Mouse (Mus musculus) kidney, adult 8-10 months (tissue): ENCODE measurements around the gene Slc17a2.
"Not testable (repeated sequence)": the region's sequence is repeated elsewhere in the genome, so short reads cannot be mapped to it uniquely, and the experiment has no call there.

Experiments used
- DNase-seq, 2 experiments: peaks; one replicate each; pipeline ENCODE4 v3.0.0; 2022

Slc17a2 gene

DNA sequence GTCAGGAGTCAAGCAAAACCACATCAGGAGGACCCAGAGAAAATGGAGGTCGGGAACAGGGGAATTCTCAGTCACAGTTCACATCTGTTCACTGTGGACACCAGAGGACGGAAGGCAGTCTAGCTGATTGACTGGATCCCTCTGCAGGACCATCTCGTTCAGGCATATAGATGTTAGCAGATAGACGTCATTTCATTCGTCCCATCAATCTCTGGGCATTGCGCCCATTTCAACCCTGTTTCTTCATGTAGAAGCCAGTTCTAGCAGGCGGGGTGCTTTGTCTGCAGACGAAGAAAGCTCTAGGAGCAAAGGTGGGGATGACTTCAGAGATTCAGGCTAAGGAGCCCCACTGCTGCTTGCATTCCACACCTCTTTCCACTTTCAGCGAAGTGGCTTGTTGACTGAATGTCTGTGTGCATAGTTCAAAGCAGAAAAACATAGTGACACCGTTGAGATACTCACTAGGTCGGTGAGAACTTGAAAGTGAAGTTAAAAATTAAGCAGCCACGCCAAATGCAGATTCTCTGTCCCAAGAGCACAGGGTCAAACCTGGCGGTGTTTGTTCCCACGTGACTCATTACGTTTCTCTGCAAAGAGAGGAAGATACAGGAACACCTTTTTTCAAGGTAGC lies at the start of gene Slc17a2:
Slc17a2 (plus strand) TSS at position 572 of the 631 bp plus-strand sequence.
- DNase-seq, result peak; percentile 6 to 55

DNA sequence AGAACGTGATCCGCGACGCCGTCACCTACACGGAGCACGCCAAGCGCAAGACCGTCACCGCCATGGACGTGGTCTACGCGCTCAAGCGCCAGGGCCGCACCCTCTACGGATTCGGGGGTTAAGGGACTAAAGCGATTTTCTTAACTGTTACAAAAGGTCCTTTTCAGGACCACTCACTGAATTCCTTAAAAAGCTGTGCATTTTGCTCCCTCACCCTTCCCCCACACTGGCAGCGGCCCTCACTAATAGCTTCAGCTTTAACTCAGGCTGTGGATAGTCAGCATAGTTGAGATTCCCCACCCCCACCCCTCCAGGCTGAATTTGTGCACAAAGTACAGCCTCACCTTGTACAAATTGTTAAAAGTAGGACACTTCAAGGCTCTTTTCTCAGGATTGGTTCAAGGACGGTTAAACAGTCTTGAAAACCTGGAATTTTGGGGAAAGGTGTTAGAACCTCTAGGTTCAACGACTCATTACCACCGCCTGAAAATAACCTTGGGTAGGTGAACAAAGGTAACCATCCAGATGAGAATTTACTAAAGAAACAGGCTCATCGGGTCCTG lies 49.5 kb upstream of the Slc17a2 start:
- no peak for DNase-seq

GRCm38 (mm10) chr13:23757921-23758320 lies 48.9 kb upstream of the Slc17a2 start:
- no peak for DNase-seq

GRCm38 (mm10) chr13:23759251-23759771 lies 47.5 kb upstream of the Slc17a2 start:
- DNase-seq, result no peak

GRCm38 (mm10) chr13:23759916-23760239 lies 46.9 kb upstream of the Slc17a2 start:
- no peak for DNase-seq

DNA sequence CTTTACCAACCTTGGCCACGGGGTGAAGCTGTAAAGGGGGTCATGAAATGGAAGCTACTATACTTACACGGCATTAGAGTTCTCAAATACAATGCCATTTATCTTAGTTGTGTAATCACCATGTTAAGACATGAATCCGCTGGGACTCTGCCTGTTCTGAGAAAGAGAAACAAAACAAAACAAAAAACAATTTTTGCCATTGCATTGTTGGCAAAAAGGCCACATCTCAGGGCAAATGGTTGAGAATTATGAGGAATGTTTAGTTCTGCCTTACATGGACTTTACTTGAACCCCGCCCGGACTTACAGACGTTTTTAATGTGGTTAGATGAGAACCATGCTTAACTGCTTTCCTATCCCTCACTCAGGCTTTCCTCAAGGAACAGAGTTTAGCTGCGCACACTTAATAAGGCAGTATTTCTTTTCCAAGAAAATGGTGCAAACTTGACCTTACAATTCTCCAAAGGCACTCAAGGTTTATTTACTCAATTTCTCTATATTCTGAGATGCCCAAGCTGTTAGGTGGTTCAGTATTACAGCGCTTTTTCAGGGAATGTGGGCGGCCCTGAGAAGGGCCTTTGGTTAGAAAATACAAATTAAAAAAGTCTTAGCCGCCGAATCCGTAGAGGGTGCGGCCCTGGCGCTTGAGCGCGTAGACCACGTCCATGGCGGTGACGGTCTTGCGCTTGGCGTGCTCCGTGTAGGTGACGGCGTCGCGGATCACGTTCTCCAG lies 46.4 kb upstream of the Slc17a2 start:
- DNase-seq, result no peak

DNA sequence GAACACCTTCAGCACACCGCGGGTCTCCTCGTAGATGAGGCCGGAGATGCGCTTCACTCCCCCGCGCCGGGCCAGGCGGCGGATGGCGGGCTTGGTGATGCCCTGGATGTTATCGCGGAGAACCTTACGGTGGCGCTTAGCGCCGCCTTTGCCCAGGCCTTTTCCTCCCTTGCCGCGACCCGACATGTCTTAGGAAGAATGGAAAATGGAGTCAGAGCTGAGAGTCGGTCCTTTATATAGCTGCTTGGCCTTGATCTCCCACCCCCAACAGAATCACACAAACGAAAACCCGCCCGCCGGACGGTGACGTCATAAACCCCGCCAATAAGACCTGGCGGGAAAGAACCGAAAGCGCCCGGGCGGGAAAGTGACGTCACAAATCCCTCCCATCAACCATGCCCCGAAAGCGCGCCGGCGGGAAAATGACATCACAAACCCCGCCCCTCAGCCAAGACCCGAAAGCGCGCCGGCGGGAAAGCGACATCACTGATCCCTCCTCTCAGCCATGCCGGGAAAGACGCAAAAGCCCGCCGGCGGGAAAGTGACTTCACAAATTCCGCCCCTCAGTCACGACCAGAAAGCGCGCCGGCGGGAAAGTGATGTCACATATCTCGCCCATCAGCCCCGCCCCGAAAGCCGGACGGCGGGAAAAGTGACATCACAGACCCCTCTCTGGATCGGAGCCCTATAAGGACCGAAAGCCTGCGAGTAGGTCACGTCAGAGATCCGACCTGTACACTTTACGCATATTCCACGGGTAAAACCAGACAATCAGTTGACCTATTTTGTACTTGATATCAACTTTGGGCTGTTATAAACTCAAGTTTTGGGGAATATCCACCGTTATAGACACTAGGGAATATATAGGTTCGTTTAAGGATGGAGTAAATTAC lies 45.6 kb upstream of the Slc17a2 start, which contains the start of gene Hist1h4a:
Hist1h4a (minus strand) TSS at position 259 of the 893 bp plus-strand sequence.
- DNase-seq, result peak; percentile 93 to 95

- peak; percentile 45 to 72 for DNase-seq
Measured at GRCm38 (mm10) chr13:23761871-23762821, 44.6 kb upstream of the Slc17a2 start, which contains the start of gene Hist1h3a. Gene Hist1h3a (minus strand): TSS chr13:23762386.

DNA sequence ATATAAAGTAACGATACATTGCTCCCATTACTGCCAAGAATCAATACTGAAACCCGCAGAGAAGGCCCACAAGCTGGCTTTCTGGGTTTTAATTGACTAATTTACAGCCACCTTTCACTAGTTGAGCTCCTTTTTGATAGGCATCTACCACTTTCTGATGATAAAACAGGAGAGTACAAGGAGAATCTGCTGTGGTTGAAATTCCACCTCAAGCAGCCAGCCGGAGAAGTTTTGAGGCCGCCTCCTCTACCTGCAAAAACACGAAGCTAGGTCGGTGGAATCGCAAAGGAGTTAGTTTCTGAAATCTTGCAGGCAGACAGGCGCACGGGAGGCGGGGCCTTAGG lies 43.6 kb upstream of the Slc17a2 start:
- no peak for DNase-seq

DNA sequence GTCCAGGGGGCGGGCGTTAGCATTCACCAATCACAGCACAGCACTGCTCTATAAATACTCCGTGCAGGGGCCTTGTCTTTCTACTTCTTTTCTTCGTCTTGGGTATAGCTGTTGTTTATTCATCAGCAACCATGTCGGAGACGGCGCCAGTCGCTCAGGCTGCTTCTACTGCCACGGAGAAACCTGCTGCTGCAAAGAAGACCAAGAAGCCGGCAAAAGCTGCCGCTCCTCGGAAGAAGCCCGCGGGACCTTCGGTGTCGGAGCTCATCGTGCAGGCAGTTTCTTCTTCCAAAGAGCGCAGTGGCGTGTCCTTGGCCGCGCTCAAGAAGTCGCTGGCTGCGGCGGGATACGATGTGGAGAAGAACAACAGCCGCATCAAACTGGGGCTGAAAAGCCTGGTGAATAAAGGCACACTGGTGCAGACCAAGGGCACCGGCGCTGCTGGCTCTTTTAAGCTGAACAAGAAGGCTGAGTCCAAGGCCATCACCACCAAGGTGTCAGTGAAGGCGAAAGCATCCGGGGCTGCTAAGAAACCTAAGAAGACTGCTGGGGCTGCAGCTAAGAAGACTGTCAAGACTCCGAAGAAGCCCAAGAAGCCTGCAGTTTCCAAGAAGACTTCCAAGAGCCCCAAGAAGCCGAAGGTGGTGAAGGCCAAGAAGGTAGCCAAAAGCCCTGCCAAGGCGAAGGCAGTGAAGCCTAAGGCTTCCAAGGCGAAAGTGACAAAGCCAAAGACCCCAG lies 43.0 kb upstream of the Slc17a2 start, which contains the start of gene Hist1h1a:
Hist1h1a (plus strand) TSS at position 81 of the 738 bp plus-strand sequence.
- DNase-seq, result peak; percentile 78 to 83

GRCm38 (mm10) chr13:23764324-23765171 lies 42.2 kb upstream of the Slc17a2 start:
- no peak for DNase-seq

DNA sequence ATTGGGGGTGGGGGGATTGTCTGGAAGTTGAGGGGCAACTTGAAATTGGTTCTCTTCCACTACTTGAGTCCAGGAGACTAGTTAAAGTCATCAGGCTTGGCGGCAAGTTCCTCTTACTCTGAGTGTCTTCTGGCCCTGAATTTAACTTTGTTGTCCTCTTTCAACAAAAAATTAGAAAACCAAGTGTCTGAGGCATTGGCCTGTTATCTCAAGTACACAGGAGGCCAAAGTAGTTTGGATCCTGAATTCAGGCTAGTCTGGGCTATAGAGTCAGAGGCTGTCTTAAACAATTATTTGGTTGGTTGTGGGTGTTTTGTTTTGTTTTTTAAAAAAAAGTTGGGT lies 41.6 kb upstream of the Slc17a2 start:
- DNase-seq, result no peak

DNA sequence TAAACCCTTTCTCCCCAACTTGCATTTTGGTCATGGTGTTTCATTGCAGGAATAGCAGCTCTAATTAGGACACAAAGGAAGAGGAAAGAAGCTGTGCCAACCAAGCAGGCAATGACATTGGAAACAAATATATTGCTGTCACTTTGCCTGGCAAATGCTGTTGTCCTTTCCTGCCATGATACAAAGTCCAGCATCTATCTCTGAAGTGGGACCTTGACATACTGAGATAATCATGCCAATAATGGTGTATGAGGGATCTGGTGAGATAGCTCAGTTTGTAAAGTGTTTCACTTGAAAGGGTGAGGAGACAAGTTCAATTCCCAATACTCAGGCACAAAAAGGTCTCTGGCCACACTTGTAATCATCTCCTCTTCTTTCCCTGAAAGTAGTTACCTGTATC lies 40.0 kb upstream of the Slc17a2 start:
- no peak for DNase-seq

DNA sequence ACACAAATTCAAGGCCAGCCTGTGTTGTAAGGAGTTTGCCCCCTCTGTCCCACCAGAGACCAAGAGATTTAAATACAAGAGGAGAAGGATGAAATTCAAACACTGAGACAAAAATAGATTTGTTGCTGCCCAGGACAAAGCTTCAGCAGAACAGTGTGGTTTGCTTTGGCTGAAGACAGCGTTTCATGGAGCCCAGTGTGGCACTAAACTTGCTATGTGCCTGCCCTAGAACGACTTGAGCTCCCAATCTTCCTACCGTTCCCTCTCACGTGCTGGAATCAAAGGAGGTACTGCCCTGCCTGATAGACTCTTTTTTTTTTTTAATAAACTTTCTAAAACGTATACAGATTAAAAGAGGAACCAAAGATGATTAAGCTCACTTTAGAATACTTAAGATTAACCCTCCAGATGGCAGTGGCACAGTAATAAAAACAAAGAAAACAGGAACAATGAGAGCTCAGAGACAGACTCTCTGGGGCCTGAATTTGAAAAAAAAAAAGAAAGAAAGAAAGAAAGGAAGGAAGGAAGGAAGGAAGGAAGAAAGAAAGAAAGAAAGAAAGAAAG lies 37.9 kb upstream of the Slc17a2 start:
- DNase-seq, result no peak

DNA sequence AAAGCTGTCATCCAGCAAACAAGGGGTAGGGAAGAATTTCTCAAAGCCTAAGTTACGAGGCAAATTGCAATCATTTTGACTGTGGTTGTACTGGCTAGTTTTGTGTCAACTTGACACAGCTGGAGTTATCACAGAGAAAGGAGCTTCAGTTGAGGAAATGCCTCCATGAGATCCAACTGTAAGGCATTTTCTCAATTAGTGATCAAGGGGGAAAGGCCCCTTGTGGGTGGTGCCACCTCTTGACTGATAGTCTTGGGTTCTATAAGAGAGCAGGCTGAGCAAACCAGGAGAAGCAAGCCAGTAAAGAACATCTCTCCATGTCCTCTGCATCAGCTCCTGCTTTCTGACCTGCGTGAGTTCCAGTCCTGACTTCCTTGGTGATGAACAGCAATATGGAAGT lies 37.2 kb upstream of the Slc17a2 start, which contains the start of gene Trim38:
Trim38 (plus strand) TSS at position 301 of the 400 bp plus-strand sequence.
- not testable (repeated sequence) for DNase-seq

DNA sequence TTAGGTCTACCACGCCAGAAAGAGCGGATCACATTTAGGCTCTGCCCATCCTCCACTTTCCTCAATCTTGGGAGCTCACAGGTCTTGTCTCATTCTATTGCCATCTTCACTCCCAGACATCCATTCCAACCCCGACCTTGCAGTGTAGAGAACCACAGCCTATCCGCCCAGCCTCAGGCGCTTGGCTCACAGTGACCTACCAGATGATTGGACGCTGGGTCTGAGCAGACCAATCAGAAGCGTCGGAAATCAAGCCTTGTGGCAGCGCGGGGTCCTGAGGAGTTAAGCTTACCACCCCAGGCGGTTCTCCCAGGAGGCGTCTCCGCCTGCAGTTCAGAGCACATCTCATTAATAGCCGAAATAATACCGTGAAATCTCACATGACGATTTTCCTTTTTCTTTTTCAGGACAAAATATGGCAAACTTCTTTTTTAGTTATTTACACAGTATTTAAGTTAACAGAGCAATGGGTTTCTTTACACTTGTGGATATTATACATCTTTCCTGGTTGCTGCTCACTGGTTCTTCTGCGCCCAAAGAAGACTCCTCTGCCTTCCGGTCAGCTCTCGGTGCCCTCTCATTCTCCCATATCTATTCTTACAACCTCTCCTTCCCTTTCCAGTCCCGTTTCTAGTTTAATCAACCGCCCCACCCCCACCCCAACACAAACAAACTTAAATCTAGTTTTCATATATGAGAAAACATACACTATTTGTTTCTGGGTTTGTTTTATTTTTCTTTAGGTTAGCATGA lies 34.1 kb upstream of the Slc17a2 start:
- no peak for DNase-seq

DNA sequence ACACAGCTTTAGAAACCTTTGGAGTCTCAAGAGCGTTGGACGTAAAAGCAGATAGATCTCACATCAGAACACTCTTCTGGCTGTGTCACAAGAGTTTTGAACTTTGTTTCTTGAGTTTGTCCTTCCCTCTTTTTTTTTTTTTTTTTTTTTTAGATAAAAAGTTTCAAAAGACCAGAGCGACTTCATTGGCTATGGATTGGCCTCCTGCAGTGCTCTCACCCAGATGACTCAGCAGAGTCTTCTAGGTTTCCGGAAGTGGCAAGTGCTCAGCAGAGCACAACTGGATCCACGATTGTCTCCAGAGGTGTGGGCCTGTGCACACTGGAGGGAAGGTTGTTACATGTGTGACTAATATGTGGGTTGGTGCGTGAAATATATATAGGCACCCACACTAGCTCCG lies 28.5 kb upstream of the Slc17a2 start:
- DNase-seq, result no peak

- no peak for DNase-seq
Measured at GRCm38 (mm10) chr13:23779025-23779424, 27.8 kb upstream of the Slc17a2 start.

DNA sequence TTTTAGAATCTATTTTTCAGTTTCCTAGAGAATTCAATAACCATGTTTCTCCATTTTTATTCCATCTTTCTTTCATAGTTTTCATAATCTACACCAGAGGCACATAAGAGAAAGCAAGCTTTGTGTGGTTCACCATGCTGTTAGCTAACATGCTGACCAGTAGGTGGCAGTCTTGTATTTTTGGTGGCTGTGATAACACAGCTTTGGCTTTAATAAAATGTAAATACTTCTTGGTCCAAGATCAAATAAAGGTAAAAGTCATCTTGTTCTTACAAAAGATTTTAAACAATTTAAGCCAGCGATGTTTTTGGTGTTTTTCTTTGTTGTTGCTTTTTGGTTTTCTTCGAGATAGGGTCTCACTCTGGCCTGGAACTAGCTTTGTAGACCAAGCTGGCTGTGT lies 14.3 kb upstream of the Slc17a2 start:
- peak; percentile 20 to 25 for DNase-seq
